Mouse (Mus musculus) kidney, postnatal 25 days (tissue): ENCODE results near the gene Olfr1386.
"Not testable (repeated sequence)": the region's sequence is repeated elsewhere in the genome, so short reads cannot be mapped to it uniquely, and the experiment has no call there.

Experiments used
- DNase-seq, 2 experiments: peaks; one replicate each; pipeline ENCODE4 v3.0.0; 2021; ENCODE audit warnings: mixed read lengths in 2 of 2

Gene Olfr1386

GRCm38 (mm10) chr11:49464746-49465145, at the start of gene Olfr1386:
Olfr1386 (plus strand) TSS chr11:49465046.
- not testable (repeated sequence) for DNase-seq

GRCm38 (mm10) chr11:49422767-49423166, 42.1 kb upstream of the Olfr1386 start, which contains the start of gene Olfr1389:
Olfr1389 (plus strand) TSS chr11:49423067.
- DNase-seq: no peak

- DNase-seq: no peak
Observed at GRCm38 (mm10) chr11:49425257-49425927, 39.5 kb upstream of the Olfr1386 start.

GRCm38 (mm10) chr11:49429641-49430040, 35.2 kb upstream of the Olfr1386 start:
- no peak for DNase-seq

- DNase-seq: no peak
Observed at GRCm38 (mm10) chr11:49436411-49436810, 28.4 kb upstream of the Olfr1386 start, which contains the start of gene Olfr1388. Olfr1388 (plus strand) TSS chr11:49436624.

- no peak for DNase-seq
Observed at GRCm38 (mm10) chr11:49455043-49455442, 9.8 kb upstream of the Olfr1386 start, which contains the start of gene Olfr1387. Olfr1387 (plus strand) TSS chr11:49455343.

- no peak for DNase-seq
Observed at GRCm38 (mm10) chr11:49485973-49486372, 21.1 kb downstream of the Olfr1386 start.

GRCm38 (mm10) chr11:49488770-49489169, 23.9 kb downstream of the Olfr1386 start, which contains the start of gene Olfr1385:
Olfr1385 (plus strand) TSS chr11:49489070.
- not testable (repeated sequence) for DNase-seq

GRCm38 (mm10) chr11:49518086-49518485, 53.2 kb downstream of the Olfr1386 start:
- DNase-seq: no peak

- DNase-seq: no peak
Observed at GRCm38 (mm10) chr11:49519348-49519747, 54.5 kb downstream of the Olfr1386 start, which contains the start of gene Olfr1383. Olfr1383 (plus strand) TSS chr11:49519648.
